In the genomic region with DNA sequence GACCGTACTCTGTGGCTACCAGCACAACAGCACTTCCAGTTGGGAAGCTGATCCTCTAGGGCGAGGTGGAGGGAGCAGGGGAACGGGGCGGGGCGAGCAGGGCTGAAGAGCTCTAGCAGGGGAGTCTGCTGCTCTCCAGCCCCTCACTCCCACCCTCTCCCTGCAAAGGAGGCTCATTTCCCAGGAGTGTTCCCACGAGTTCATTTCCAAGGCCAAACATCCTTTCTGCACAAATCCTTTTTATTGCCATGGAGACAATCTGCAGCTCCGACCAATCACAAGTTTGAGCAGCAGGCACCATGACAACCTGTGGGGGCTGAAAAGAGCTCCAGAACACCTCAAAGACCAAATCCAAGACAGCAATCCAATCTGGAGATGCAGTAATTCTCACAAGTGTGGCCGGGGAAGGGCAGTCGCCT, we compare ENCODE assay signal across 9 mouse cellular contexts. TPM values are rescaled to one million over a fixed set of nuclear protein-coding genes. Genes with fewer than 3 reads are reported as not detected.
DNase-seq lines count a peak whose midpoint lies in the region; ATAC-seq lines count a peak whose summit lies in the region.
"Had no signal": no experiment of that assay in that cellular context is flagged by ENCODE, and none has a peak within 500 bp of the region (broad histone marks: within the 10 kb centered on the region; RNA-seq: fewer than 3 reads in every experiment).

No protein-coding gene starts in this region.

- H3K27ac ChIP-seq in forebrain, embryonic 12.5 days: peak overlapping the region; percentile 25; the same call in 1 of the 2 replicates
- peak overlapping the region; percentile 83 for H3K27ac ChIP-seq in midbrain, embryonic 16.5 days (ENCODE audit: low read length)

- peak; percentile 49 for DNase-seq in embryo, embryonic 11 days
- DNase-seq in layer of hippocampus, adult 9-11 months: peak; percentile 89
- no peak for DNase-seq in lung, postnatal 10 days
- no peak for DNase-seq in spleen, adult 18-20 months
- DNase-seq in spleen, postnatal 14 days (ENCODE audit: low spot score in 2 of 2): no peak
- no peak for DNase-seq in cerebellum, adult 11-12 months
- DNase-seq: heart, adult 18-20 months had no signal

- no peaks in the 10 kb centered on the region for H3K27me3 ChIP-seq in forebrain, embryonic 12.5 days
- H3K27me3 ChIP-seq in midbrain, embryonic 16.5 days (ENCODE audit: control insufficient read depth, insufficient read depth, low read depth, low read length): no peaks in the 10 kb centered on the region

- 20% methylated on average over 9 of the region's 9 CpGs for WGBS in forebrain, embryonic 12.5 days
- 10% methylated on average over 9 of the region's 9 CpGs for WGBS in midbrain, embryonic 16.5 days

- no peak overlapping the region for H3K4me3 ChIP-seq in forebrain, embryonic 12.5 days (replicated peaks)
- no peak overlapping the region for H3K4me3 ChIP-seq in midbrain, embryonic 16.5 days (ENCODE audit: low read depth, low read length)

- H3K4me2 ChIP-seq in forebrain, embryonic 12.5 days: 0 out of 2 replicates have a peak overlapping the region, but pooled peaks have one; percentile 2
- H3K4me2 ChIP-seq in midbrain, embryonic 16.5 days (ENCODE audit: low read length): peak overlapping the region; percentile 37

- no peaks in the 10 kb centered on the region for H3K9me3 ChIP-seq in forebrain, embryonic 12.5 days
- no peaks in the 10 kb centered on the region for H3K9me3 ChIP-seq in midbrain, embryonic 16.5 days (replicated peaks; ENCODE audit: control insufficient read depth, low read length, poor library complexity, severe bottlenecking)

- peaks cover 20% of the 10 kb centered on the region for H3K4me1 ChIP-seq in forebrain, embryonic 12.5 days
- peaks cover 21% of the 10 kb centered on the region for H3K4me1 ChIP-seq in midbrain, embryonic 16.5 days (ENCODE audit: control insufficient read depth, insufficient read depth, low read length)

- peak; percentile 57; the same call in 1 of the 2 replicates for ATAC-seq in forebrain, embryonic 12.5 days (ENCODE audit: low FRiP score)
- peak; percentile 94 for ATAC-seq in midbrain, embryonic 16.5 days

- H3K36me3 ChIP-seq in forebrain, embryonic 12.5 days (replicated peaks): no peaks in the 10 kb centered on the region
- H3K36me3 ChIP-seq in midbrain, embryonic 16.5 days (ENCODE audit: control insufficient read depth, insufficient read depth, low read length): no peaks in the 10 kb centered on the region

- no peak overlapping the region for H3K9ac ChIP-seq in forebrain, embryonic 12.5 days
- no peak overlapping the region for H3K9ac ChIP-seq in midbrain, embryonic 16.5 days (ENCODE audit: low read depth, low read length)

RNA-seq across cellular contexts. Expression of a gene that starts 32.4 kb away (rescaled TPM):
- 0.15 TPM in 1 of 2 replicates, not detected in the other for polyA plus RNA-seq in forebrain, embryonic 12.5 days (2016; fragmentation: Nextera tagmentation; extraction: Ambion mirVana)
- polyA plus RNA-seq in midbrain, embryonic 16.5 days (2015; fragmentation: Nextera tagmentation; extraction: Ambion mirVana): 0.26 and 0.57 TPM in 2 replicates

Comparison
In these comparisons a context has a peak if more than half of its experiments do, and no peak if none do; other contexts are left out.
1. DNase-seq: peak in embryo, embryonic 11 days (single experiment) and layer of hippocampus, adult 9-11 months (single experiment); none in lung, postnatal 10 days (single experiment), spleen, adult 18-20 months (0 of 2), spleen, postnatal 14 days (0 of 2) and cerebellum, adult 11-12 months (single experiment).